Mouse (Mus musculus) liver, adult 2 months (tissue): ENCODE data around the gene Enho.

Source experiments
- CTCF ChIP-seq: fragments of 200-500 bp; IDR thresholded peaks from 2 replicates; pipeline ENCODE4 v1.5.1; 2011; ENCODE audit warnings: low read depth, low read length, control low read depth
- POLR2A ChIP-seq: fragments of 200-500 bp; IDR thresholded peaks from 2 replicates; pipeline ENCODE4 v1.6.1; 2011; ENCODE audit warnings: low read length, control low read depth; ENCODE audit not compliant: insufficient read depth; ENCODE audit errors: extremely low read depth

- TF ChIP-seq CTCF = no peak
- no peak for TF ChIP-seq POLR2A
These were observed 18.7 kb upstream of the Enho start for GRCm38 (mm10) chr4:41658566-41659384.
